Mouse (Mus musculus): ENCODE results near the gene Capn5. TPM values are rescaled to one million over a fixed set of nuclear protein-coding genes. Genes with fewer than 3 reads are reported as not detected.

Capn5 gene
- polyA plus RNA-seq (2021; fragmentation: Nextera tagmentation), result 17.0 and 17.2 TPM in 2 replicates
- long read RNA-seq, experiment 1, full-length matches to known transcripts, result 8 of 23 reads
- long read RNA-seq, experiment 1, partial matches to known transcripts, result 4 of 23 reads
- long read RNA-seq, experiment 1, other reads (novel, unspliced or antisense), result 11 of 23 reads
- long read RNA-seq, experiment 2, full-length matches to known transcripts, result 45 of 90 reads
- long read RNA-seq, experiment 2, partial matches to known transcripts, result 9 of 90 reads
- long read RNA-seq, experiment 2, other reads (novel, unspliced or antisense), result 36 of 90 reads

GRCm38 (mm10) chr7:98177929-98178559 lies at the start of gene Capn5:
TSS of gene Capn5 (minus strand) at chr7:98178274.

GRCm38 (mm10) chr7:98199381-98199780 lies 21.3 kb upstream of the Capn5 start, which contains the start of gene B3gnt6:
TSS of gene B3gnt6 (minus strand) at chr7:98199481.

GRCm38 (mm10) chr7:98145402-98145801 lies 32.7 kb downstream of the Capn5 start, which contains the start of gene Omp:
TSS of gene Omp (minus strand) at chr7:98145502.

GRCm38 (mm10) chr7:98119179-98119960 lies 58.7 kb downstream of the Capn5 start, which contains the start of gene Myo7a:
TSS of gene Myo7a (minus strand) at chr7:98119524.

Other genes with a start within 250 kb of the Capn5 start
- 6.1 and 8.1 TPM in 2 replicates for gene Myo7a, start 58.8 kb downstream of the Capn5 start, polyA plus RNA-seq (2021; fragmentation: Nextera tagmentation)
- 0.29 and 0.39 TPM in 2 replicates for gene Omp, start 32.8 kb downstream of the Capn5 start, polyA plus RNA-seq (2021; fragmentation: Nextera tagmentation)
- 0.39 and 0.44 TPM in 2 replicates for gene B3gnt6, start 21.2 kb upstream of the Capn5 start, polyA plus RNA-seq (2021; fragmentation: Nextera tagmentation)
- 13.0 and 15.4 TPM in 2 replicates for gene Acer3, start 142.9 kb upstream of the Capn5 start, polyA plus RNA-seq (2021; fragmentation: Nextera tagmentation)
- gene Tsku, start 183.1 kb upstream of the Capn5 start, polyA plus RNA-seq (2021; fragmentation: Nextera tagmentation), result 2.5 and 4.2 TPM in 2 replicates

Data from layer of hippocampus, adult 6 months (tissue).